Mouse (Mus musculus) embryonic facial prominence, embryonic 13.5 days (tissue): ENCODE data around the gene Noxo1. TPM values are rescaled to one million over a fixed set of nuclear protein-coding genes. Genes with fewer than 3 reads are reported as not detected.

Experiments
- ATAC-seq: fragments of 200-750 bp; cut with Nextera tagmentation; 2 replicates; pipeline ENCODE4 v1.8.0; 2017; ENCODE audit warnings: low read depth; ENCODE audit not compliant: insufficient number of reproducible peaks, insufficient read depth, low FRiP score, low TSS enrichment
- H3K27ac ChIP-seq: fragments of 300-500 bp; sonication (generic); 2 replicates; pipeline ENCODE4 v1.5.1; 2015; ENCODE audit warnings: moderate library complexity, mild to moderate bottlenecking, inconsistent platforms
- H3K27me3 ChIP-seq: fragments of 300-500 bp; sonication (generic); 2 replicates; pipeline ENCODE4 v1.6.1; 2015; ENCODE audit warnings: mild to moderate bottlenecking, inconsistent platforms
- H3K36me3 ChIP-seq: fragments of 300-500 bp; sonication (generic); 2 replicates; pipeline ENCODE4 v1.6.1; 2015; ENCODE audit warnings: mild to moderate bottlenecking, inconsistent platforms
- H3K4me1 ChIP-seq: fragments of 300-500 bp; sonication (generic); 2 replicates; pipeline ENCODE4 v1.6.1; 2015; ENCODE audit warnings: inconsistent platforms
- H3K4me2 ChIP-seq: fragments of 300-500 bp; sonication (generic); 2 replicates; pipeline ENCODE4 v1.6.1; 2015; ENCODE audit warnings: moderate library complexity, mild to moderate bottlenecking, inconsistent platforms
- H3K4me3 ChIP-seq: fragments of 300-500 bp; sonication (generic); 2 replicates; pipeline ENCODE4 v1.5.1; 2015; ENCODE audit warnings: mild to moderate bottlenecking, inconsistent platforms
- H3K9ac ChIP-seq: fragments of 300-500 bp; sonication (generic); 2 replicates; pipeline ENCODE4 v1.6.1; 2015; ENCODE audit warnings: mild to moderate bottlenecking, inconsistent platforms
- H3K9me3 ChIP-seq: fragments of 300-500 bp; sonication (generic); 2 replicates; pipeline ENCODE4 v1.6.1; 2016; ENCODE audit warnings: inconsistent platforms
- WGBS: fragments of 180-500 bp; shearing (Covaris S2); methylation state at CpG from one replicate; pipeline ENCODE4 v1.1.7; 2015; ENCODE audit warnings: mixed read lengths; 5-methylcytosine and 5-hydroxymethylcytosine counted together
- polyA plus RNA-seq: library from polyadenylated mRNA; unstranded; fragments of >200 nt; fragmentation: Nextera tagmentation; extraction: Ambion mirVana; gene quantifications from 2 replicates; pipeline ENCODE4 v1.2.1, GENCODE M21; 2015

Noxo1 gene
- polyA plus RNA-seq, 1 experiment from 2014 or later, result 3.5 TPM

DNA sequence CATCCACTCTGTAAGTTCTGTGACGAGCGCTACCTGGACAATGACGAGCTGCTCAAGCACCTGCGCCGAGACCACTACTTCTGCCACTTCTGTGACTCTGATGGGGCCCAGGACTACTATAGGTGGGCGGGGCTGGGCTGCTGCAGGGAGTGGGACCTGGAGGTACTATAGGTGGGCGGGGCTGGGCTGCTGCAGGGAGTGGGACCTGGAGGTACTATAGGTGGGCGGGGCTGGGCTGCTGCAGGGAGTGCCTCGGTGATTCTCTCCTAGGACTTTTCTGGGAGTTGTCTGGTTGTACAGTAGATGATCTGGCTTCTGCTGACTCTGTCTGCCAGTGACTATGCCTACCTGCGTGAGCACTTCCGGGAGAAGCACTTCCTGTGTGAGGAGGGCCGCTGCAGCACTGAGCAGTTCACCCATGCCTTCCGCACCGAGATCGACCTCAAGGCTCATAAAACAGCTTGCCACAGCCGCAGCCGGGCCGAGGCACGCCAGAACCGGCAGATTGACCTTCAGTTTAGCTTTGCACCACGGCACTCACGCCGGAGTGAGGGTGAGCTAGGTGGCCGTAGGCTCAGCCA lies 18.4 kb upstream of the Noxo1 start:
- H3K4me2 ChIP-seq, result no peak overlapping the region
- H3K36me3 ChIP-seq, result peaks cover 64% of the 10 kb centered on the region
- H3K9me3 ChIP-seq, result no peaks in the 10 kb centered on the region
- no peak overlapping the region for H3K4me3 ChIP-seq
- WGBS, result 92% methylated on average over 24 of the region's 24 CpGs
- no peak overlapping the region for H3K27ac ChIP-seq
- no peaks in the 10 kb centered on the region for H3K27me3 ChIP-seq
- no peak overlapping the region for H3K9ac ChIP-seq
- ATAC-seq, result no peak
- peaks cover 6% of the 10 kb centered on the region; the same call in 1 of the 2 replicates for H3K4me1 ChIP-seq

DNA sequence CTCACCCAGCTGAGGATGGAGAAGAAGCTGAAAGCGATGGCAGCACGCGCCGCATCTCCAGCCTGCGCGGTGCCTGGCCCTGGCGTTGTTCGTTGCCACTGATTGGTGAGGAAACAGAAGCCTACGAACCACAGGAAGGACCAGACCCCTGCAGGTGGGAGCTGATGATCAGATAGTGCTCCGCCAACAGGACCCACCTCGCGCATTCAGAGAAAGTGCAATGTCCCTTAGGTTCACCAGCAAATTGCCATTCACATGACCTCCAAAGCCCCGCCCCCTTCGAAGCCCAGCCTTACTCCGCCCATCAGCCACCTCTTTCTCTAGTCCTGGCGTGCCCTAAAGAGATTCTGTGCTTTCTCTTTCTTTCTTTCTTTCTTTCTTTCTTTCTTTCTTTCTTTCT lies 9.5 kb upstream of the Noxo1 start:
- no peak overlapping the region for H3K4me3 ChIP-seq
- peaks cover 58% of the 10 kb centered on the region for H3K27me3 ChIP-seq
- no peak for ATAC-seq

DNA sequence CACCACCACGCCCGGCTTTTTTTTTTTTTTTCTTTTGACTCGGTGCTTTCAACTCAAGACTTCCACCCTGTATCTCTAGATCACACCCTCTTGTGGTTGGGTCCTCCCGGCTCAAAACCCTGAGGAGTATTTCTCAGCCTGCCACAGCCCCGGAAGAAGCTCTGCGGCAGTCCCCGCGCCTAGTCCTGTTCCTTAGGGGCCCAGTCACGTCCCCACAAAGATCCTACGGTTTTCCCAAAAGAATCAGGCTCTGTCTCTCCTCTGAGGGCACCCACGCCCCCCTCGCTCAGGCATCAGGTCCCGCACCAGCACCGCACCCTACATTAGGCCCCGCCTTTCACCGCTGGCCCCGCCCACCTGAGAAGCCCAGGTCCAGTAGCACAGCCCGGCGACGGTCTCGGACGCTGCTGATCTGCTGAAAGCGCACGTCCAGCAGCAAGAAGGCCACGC lies 8.9 kb upstream of the Noxo1 start:
- Histone ChIP-seq H3K27ac (no peak overlapping the region), H3K9ac (peak overlapping the region; percentile 58), H3K4me1 (peaks cover 21% of the 10 kb centered on the region)

More for the DNA sequence above, 9.5 kb upstream of the Noxo1 start:
- Histone ChIP-seq H3K9me3 (no peaks in the 10 kb centered on the region), H3K4me2 (peak overlapping the region; percentile 44), H3K9ac (no peak overlapping the region), H3K27ac (no peak overlapping the region), H3K4me1 (peaks cover 21% of the 10 kb centered on the region), H3K36me3 (peaks cover 8% of the 10 kb centered on the region)
- WGBS, result 29% methylated on average over 16 of the region's 16 CpGs

DNA sequence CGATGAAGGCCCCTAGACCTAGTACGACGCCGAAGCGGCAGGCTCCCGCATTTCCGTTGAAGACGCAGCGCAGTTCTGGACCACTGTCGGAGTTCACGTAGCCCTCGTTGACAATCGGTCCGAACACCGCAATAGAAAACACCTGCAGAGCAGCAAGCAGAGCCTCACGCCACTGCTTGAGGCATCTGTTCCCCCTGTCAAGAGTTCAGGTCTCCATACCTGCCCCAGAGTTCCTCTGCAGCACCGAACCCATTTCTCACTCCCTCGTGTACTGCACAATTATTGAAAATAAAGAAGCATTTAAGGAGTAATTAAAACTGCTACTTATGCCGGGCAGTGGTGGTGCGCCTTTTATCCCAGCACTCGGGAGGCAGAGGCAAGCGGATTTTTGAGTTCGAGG lies 8.4 kb upstream of the Noxo1 start:
- peaks cover 58% of the 10 kb centered on the region for H3K27me3 ChIP-seq
- no peak overlapping the region for H3K27ac ChIP-seq
- peak overlapping the region; percentile 55 for H3K4me2 ChIP-seq
- 19% methylated on average over 23 of the region's 23 CpGs for WGBS
- ATAC-seq, result no peak
- H3K4me3 ChIP-seq, result peak overlapping the region; percentile 31
- no peaks in the 10 kb centered on the region for H3K9me3 ChIP-seq
- peaks cover 21% of the 10 kb centered on the region for H3K4me1 ChIP-seq
- peak overlapping the region; percentile 58 for H3K9ac ChIP-seq
- peaks cover 8% of the 10 kb centered on the region for H3K36me3 ChIP-seq

More for the DNA sequence above, 8.9 kb upstream of the Noxo1 start:
- Histone ChIP-seq H3K27me3 (peaks cover 58% of the 10 kb centered on the region), H3K36me3 (peaks cover 5% of the 10 kb centered on the region), H3K4me2 (peak overlapping the region; percentile 55), H3K4me3 (peak overlapping the region; percentile 31), H3K9me3 (no peaks in the 10 kb centered on the region)
- ATAC-seq, result no peak
- WGBS, result 2% methylated on average over 25 of the region's 25 CpGs

DNA sequence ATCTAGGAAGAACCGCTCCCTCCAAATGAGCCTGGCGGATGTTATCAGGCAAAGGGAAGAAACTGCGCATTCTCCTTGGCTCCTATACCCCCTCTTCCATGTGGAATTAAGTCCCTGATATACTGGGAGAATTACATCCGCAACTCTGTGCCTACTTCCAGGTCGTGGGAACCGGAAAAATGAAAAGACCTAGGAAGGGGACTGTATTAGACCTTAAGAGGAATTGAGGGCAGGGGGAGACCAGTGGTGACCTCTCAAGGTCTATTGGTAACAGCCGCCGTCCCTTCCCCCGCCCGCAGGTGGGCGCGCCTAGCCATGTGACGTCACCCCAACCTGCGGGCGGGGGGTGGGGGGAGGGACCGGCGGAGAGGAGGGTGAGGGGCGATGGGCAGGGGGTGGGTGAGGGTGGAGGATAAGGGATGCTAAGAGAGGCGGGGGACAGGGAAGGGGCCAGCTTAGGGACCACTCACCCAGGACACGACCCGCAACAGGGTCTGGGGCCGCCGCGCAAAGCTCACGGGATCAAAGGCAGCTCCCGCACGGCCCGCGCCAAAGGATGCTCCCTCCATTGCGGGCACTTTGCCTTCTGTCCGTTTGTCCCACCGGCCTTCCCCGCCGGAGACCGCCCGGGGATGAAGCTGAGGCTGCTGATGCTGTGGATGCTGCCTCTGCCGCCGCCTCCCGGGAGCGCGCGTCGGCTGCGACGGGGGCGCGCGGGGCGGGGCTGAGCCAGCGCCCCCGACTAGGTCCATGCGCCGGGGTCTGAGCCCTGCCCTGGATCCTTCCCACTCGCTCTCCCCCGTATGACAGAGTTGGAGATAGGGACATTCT lies 6.6 kb upstream of the Noxo1 start, which contains the start of gene Syngr3:
TSS of gene Syngr3 (minus strand) at position 705 of the 831 bp plus-strand sequence.
- peaks cover 58% of the 10 kb centered on the region for H3K27me3 ChIP-seq
- peak within 1 kb of the TSS; percentile 51 for H3K4me3 ChIP-seq
- peaks cover 21% of the 10 kb centered on the region for H3K4me1 ChIP-seq
- H3K4me2 ChIP-seq, result peak within 1 kb of the TSS; percentile 75
- H3K27ac ChIP-seq, result no peak within 1 kb of the TSS
- under 1% methylated on average over 50 of the region's 55 CpGs for WGBS
- H3K9ac ChIP-seq, result peak within 1 kb of the TSS; percentile 65
- H3K36me3 ChIP-seq, result peaks cover 16% of the 10 kb centered on the region
- ATAC-seq, result peak; percentile 41; the same call in 1 of the 2 replicates
- H3K9me3 ChIP-seq, result no peaks in the 10 kb centered on the region

DNA sequence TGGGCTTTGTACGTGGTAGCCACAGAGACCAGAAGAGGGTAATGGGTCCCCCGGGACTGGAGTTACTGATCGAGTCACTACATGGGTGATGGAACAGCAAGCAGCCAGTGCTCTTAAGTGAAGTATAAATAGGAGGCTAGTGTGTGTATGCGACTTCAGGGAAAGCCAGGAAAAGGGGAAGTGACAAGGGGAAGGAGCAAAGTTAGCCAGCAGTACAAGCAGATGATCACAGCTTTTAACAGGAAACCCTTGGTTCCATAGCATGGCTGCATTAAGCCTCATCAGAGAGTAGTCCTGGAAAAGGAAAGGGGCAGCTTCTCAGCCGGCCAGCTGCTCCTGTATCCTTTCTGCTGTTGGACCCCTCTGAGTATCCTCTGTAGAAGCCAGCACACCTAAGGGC lies 3.6 kb upstream of the Noxo1 start:
- Histone ChIP-seq H3K36me3 (peaks cover 16% of the 10 kb centered on the region), H3K4me2 (no peak overlapping the region), H3K27ac (no peak overlapping the region), H3K27me3 (peaks cover 41% of the 10 kb centered on the region), H3K4me3 (no peak overlapping the region), H3K9ac (no peak overlapping the region), H3K4me1 (peaks cover 34% of the 10 kb centered on the region), H3K9me3 (no peaks in the 10 kb centered on the region)
- WGBS, result 85% methylated on average over 5 of the region's 5 CpGs
- ATAC-seq, result no peak

DNA sequence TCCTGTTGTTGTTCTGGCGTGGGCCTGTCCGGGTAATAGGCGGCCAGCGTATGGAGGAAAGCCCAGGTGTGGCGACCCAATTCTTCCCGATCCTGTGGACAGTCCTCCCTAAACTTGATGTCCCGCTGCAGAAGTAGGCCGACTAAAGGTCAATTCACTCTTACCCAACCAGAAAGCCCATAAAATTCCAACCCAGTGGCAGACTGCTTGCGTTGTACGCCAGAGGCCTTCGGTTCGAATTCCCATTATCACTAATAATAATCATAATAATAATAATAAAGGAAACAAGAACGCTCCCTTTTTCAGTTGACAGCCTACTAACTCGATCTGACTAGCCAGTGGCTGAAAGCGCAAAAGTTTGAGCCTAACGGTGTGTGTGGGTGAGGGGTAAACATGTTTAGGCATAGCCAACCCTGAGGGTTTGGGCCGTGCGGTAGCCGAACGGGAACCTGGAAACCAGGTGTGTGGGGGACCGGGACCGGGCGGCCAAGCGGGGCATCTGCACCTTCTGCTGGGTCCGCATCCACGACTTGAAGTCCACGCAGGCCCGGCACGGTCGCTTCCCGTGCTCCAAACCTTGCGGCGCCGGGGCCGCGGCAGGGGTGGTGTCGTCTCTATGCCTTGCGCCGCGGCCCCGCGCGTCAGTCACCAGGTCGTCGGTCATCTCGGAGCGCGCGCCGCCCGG lies 566 bp upstream of the Noxo1 start:
- peak overlapping the region; percentile 91 for H3K27ac ChIP-seq
- peaks cover 29% of the 10 kb centered on the region for H3K36me3 ChIP-seq
- H3K27me3 ChIP-seq, result peaks cover 10% of the 10 kb centered on the region
- peak overlapping the region; percentile 82 for H3K4me3 ChIP-seq
- H3K4me2 ChIP-seq, result peak overlapping the region; percentile 77
- peak overlapping the region; percentile 91 for H3K9ac ChIP-seq
- H3K9me3 ChIP-seq, result no peaks in the 10 kb centered on the region
- peaks cover 31% of the 10 kb centered on the region for H3K4me1 ChIP-seq
- 6% methylated on average over 51 of the region's 51 CpGs for WGBS
- no peak for ATAC-seq

DNA sequence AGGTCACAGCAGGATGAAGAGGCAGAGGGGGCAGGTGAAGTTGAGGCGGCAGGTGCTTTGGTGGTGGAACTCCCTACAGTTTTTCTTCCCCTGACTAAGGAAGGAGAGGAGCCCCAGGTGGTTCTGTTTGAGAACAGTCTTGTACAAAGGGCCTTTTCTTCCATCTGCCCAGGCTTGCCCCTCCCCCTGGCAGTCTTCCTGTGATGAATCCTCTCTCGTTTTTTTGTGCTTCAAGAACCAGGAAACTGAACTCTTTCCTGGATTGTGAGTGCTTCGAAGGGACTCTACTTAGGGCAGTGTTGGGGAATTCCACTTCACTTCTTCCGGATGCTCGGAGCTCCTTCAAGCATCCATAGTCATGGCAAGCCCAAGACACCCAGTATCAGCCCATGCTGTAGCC lies 2.0 kb downstream of the Noxo1 start:
- H3K36me3 ChIP-seq, result peaks cover 43% of the 10 kb centered on the region
- H3K27ac ChIP-seq, result no peak overlapping the region
- H3K27me3 ChIP-seq, result no peaks in the 10 kb centered on the region
- H3K9me3 ChIP-seq, result no peaks in the 10 kb centered on the region
- ATAC-seq, result no peak
- WGBS, result 13% methylated on average over 5 of the region's 5 CpGs
- no peak overlapping the region for H3K4me3 ChIP-seq
- 0 out of 2 replicates have a peak overlapping the region, but pooled peaks have one; percentile 0 for H3K4me2 ChIP-seq
- H3K9ac ChIP-seq, result 0 out of 2 replicates have a peak overlapping the region, but pooled peaks have one; percentile 21
- peaks cover 31% of the 10 kb centered on the region for H3K4me1 ChIP-seq

DNA sequence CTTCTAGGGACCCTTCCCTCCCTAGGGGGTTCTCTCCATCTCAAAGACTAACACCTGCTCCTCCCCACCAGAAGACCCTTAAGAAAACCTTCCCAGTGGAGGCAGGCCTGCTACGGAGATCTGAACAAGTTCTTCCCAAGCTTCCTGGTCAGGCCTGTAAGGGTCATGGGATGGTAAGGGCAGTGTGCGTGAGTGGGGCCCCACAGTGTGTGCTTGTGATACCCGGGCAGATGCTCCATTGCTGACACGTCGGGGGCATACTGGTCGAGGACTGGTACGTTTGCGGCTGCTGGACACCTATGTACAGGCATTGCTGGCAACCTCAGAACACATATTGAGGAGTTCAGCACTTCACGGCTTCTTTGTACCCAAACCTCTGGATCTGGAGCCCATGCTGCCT lies 2.7 kb downstream of the Noxo1 start:
- Histone ChIP-seq H3K27ac (no peak overlapping the region), H3K4me3 (no peak overlapping the region), H3K27me3 (no peaks in the 10 kb centered on the region), H3K4me1 (peaks cover 31% of the 10 kb centered on the region), H3K4me2 (0 out of 2 replicates have a peak overlapping the region, but pooled peaks have one; percentile 0), H3K36me3 (peaks cover 41% of the 10 kb centered on the region), H3K9me3 (no peaks in the 10 kb centered on the region), H3K9ac (0 out of 2 replicates have a peak overlapping the region, but pooled peaks have one; percentile 8)
- WGBS, result 69% methylated on average over 9 of the region's 9 CpGs
- no peak for ATAC-seq

DNA sequence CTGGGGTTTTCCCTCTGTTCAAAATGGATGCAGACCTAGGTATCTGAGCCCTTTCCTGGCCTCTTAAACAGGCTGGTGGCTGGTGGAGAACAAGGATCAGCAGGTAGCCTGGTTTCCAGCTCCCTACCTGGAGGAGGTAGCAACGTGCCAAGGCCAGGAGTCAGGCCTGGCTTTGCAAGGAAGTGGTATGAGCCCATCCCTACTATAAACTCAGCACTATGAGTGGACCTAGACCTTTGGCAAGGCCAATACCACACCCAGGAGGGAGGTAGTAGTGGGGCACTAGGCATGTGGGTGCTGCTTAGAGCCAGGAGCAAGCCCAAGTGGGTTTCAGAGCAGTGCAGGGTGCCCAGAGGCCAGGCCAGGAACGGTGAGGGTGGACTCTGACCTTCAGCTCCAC lies 3.4 kb downstream of the Noxo1 start:
- Histone ChIP-seq H3K27ac (no peak overlapping the region), H3K4me1 (peaks cover 31% of the 10 kb centered on the region), H3K4me3 (no peak overlapping the region), H3K27me3 (no peaks in the 10 kb centered on the region), H3K36me3 (peaks cover 49% of the 10 kb centered on the region), H3K9ac (no peak overlapping the region; the same call in 1 of the 2 replicates), H3K9me3 (no peaks in the 10 kb centered on the region), H3K4me2 (no peak overlapping the region)
- WGBS, result 76% methylated on average over 2 of the region's 2 CpGs
- ATAC-seq, result no peak

DNA sequence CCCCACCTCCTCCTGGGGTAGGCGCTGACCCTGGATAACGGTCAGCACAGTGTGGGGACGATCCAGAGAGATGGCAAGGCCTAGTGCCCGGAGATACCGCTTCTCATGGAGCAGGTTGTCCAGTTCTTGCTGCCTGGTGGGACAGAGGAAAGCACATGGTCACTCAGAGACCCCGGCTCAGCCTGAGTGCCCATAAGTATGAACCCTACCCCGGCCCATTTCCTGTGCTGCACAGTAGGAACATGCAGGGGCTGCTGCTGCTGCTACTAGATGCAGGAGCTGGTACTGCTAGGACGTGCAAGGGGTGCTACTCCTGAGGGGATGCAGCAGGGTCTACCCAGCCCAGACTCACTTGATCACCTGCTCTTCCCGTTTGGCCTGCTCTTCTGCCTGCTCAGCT lies 5.2 kb downstream of the Noxo1 start:
- Histone ChIP-seq H3K9me3 (no peaks in the 10 kb centered on the region), H3K9ac (no peak overlapping the region), H3K36me3 (peaks cover 60% of the 10 kb centered on the region), H3K4me2 (no peak overlapping the region), H3K4me1 (peaks cover 32% of the 10 kb centered on the region), H3K27me3 (no peaks in the 10 kb centered on the region), H3K27ac (no peak overlapping the region), H3K4me3 (no peak overlapping the region)
- ATAC-seq, result no peak
- 87% methylated on average over 9 of the region's 9 CpGs for WGBS
